Mouse (Mus musculus): ENCODE results near the gene Stox2. TPM values are rescaled to one million over a fixed set of nuclear protein-coding genes. Genes with fewer than 3 reads are reported as not detected.

Gene Stox2
- 11.7 and 11.9 TPM in 2 replicates for polyA plus RNA-seq (2014; fragmentation: Nextera tagmentation; extraction: Ambion mirVana)

- no peak for TF ChIP-seq CTCF (IDR thresholded peaks at IDR 0.05; ENCODE audit: low read depth)
- DNase-seq (no peak), ATAC-seq (ENCODE audit: insufficient read depth) (no peak)
- Histone ChIP-seq H3K9ac (no peak within 1 kb of the TSS), H3K4me2 (0 out of 2 replicates have a peak within 1 kb of the TSS, but pooled peaks have one; percentile 20), H3K27me3 (ENCODE audit: insufficient read depth, low read length) (no peaks in the 10 kb centered on the region), H3K36me3 (ENCODE audit: insufficient read depth) (no peaks in the 10 kb centered on the region), H3K27ac (ENCODE audit: low read depth) (no peak within 1 kb of the TSS), H3K9me3 (ENCODE audit: low read depth, low read length) (peaks cover 4% of the 10 kb centered on the region), H3K4me1 (ENCODE audit: insufficient read depth) (no peaks in the 10 kb centered on the region), H3K4me3 (ENCODE audit: low read depth, low read length) (no peak within 1 kb of the TSS)
- WGBS: 60% methylated on average over 19 of the region's 19 CpGs
Observed at GRCm38 (mm10) chr8:47446312-47447046, at the start of gene Stox2. Gene Stox2 (minus strand): TSS chr8:47446362.

GRCm38 (mm10) chr8:47495428-47495827 lies 49.3 kb upstream of the Stox2 start:
- Histone ChIP-seq H3K9me3 (ENCODE audit: low read depth, low read length) (no peaks in the 10 kb centered on the region), H3K4me1 (ENCODE audit: insufficient read depth) (no peaks in the 10 kb centered on the region), H3K36me3 (ENCODE audit: insufficient read depth) (peaks cover 76% of the 10 kb centered on the region), H3K4me3 (ENCODE audit: low read depth, low read length) (no peak overlapping the region), H3K4me2 (no peak overlapping the region), H3K9ac (no peak overlapping the region), H3K27me3 (ENCODE audit: insufficient read depth, low read length) (no peaks in the 10 kb centered on the region), H3K27ac (ENCODE audit: low read depth) (no peak overlapping the region)
- DNase-seq (no peak), ATAC-seq (ENCODE audit: insufficient read depth) (no peak)
- 76% methylated on average over 6 of the region's 6 CpGs for WGBS
- TF ChIP-seq CTCF (IDR thresholded peaks at IDR 0.05; ENCODE audit: low read depth): no peak

- ATAC-seq (ENCODE audit: insufficient read depth) (no peak), DNase-seq (no peak)
- no peak overlapping the region for H3K4me2 ChIP-seq
- TF ChIP-seq CTCF (IDR thresholded peaks at IDR 0.05; ENCODE audit: low read depth): no peak
- no peak overlapping the region for H3K4me3 ChIP-seq (ENCODE audit: low read depth, low read length)
- no peak overlapping the region for H3K27ac ChIP-seq (ENCODE audit: low read depth)
- no peaks in the 10 kb centered on the region for H3K9me3 ChIP-seq (ENCODE audit: low read depth, low read length)
- WGBS: 64% methylated on average over 12 of the region's 12 CpGs
- H3K4me1 ChIP-seq (ENCODE audit: insufficient read depth): no peaks in the 10 kb centered on the region
- peaks cover 74% of the 10 kb centered on the region for H3K36me3 ChIP-seq (ENCODE audit: insufficient read depth)
- no peak overlapping the region for H3K9ac ChIP-seq
- H3K27me3 ChIP-seq (ENCODE audit: insufficient read depth, low read length): no peaks in the 10 kb centered on the region
Observed at GRCm38 (mm10) chr8:47494602-47495153, 48.5 kb upstream of the Stox2 start.

- H3K4me1 ChIP-seq (ENCODE audit: insufficient read depth): no peaks in the 10 kb centered on the region
- no peak overlapping the region for H3K4me2 ChIP-seq
- H3K27ac ChIP-seq (ENCODE audit: low read depth): no peak overlapping the region
- DNase-seq (no peak), ATAC-seq (ENCODE audit: insufficient read depth) (no peak)
- H3K27me3 ChIP-seq (ENCODE audit: insufficient read depth, low read length): no peaks in the 10 kb centered on the region
- no peak for TF ChIP-seq CTCF (IDR thresholded peaks at IDR 0.05; ENCODE audit: low read depth)
- H3K4me3 ChIP-seq (ENCODE audit: low read depth, low read length): no peak overlapping the region
- H3K9ac ChIP-seq: no peak overlapping the region
- H3K9me3 ChIP-seq (ENCODE audit: low read depth, low read length): no peaks in the 10 kb centered on the region
- peaks cover 71% of the 10 kb centered on the region for H3K36me3 ChIP-seq (ENCODE audit: insufficient read depth)
- 74% methylated on average over 12 of the region's 12 CpGs for WGBS
Observed at GRCm38 (mm10) chr8:47493106-47493505, 46.9 kb upstream of the Stox2 start.

- no peak overlapping the region for H3K4me3 ChIP-seq (ENCODE audit: low read depth, low read length)
- ATAC-seq (ENCODE audit: insufficient read depth) (no peak), DNase-seq (no peak)
- H3K9me3 ChIP-seq (ENCODE audit: low read depth, low read length): no peaks in the 10 kb centered on the region
- H3K9ac ChIP-seq: no peak overlapping the region
- TF ChIP-seq CTCF (IDR thresholded peaks at IDR 0.05; ENCODE audit: low read depth): peak; percentile 2; the same call in 1 of the 2 replicates
- H3K27me3 ChIP-seq (ENCODE audit: insufficient read depth, low read length): no peaks in the 10 kb centered on the region
- no peaks in the 10 kb centered on the region for H3K4me1 ChIP-seq (ENCODE audit: insufficient read depth)
- H3K36me3 ChIP-seq (ENCODE audit: insufficient read depth): peaks cover 19% of the 10 kb centered on the region
- H3K4me2 ChIP-seq: no peak overlapping the region
- no peak overlapping the region for H3K27ac ChIP-seq (ENCODE audit: low read depth)
- 88% methylated on average over 3 of the region's 3 CpGs for WGBS
Observed at GRCm38 (mm10) chr8:47487231-47487630, 41.1 kb upstream of the Stox2 start.

- Histone ChIP-seq H3K4me2 (no peak overlapping the region), H3K27ac (ENCODE audit: low read depth) (peak overlapping the region; percentile 42; the same call in 1 of the 2 replicates), H3K9ac (no peak overlapping the region), H3K9me3 (ENCODE audit: low read depth, low read length) (no peaks in the 10 kb centered on the region), H3K4me1 (ENCODE audit: insufficient read depth) (0 out of 2 replicates have a peak, but pooled peaks cover 5% of the 10 kb centered on the region), H3K36me3 (ENCODE audit: insufficient read depth) (no peaks in the 10 kb centered on the region), H3K27me3 (ENCODE audit: insufficient read depth, low read length) (no peaks in the 10 kb centered on the region), H3K4me3 (ENCODE audit: low read depth, low read length) (no peak overlapping the region)
- 62% methylated on average over 12 of the region's 12 CpGs for WGBS
- ATAC-seq (ENCODE audit: insufficient read depth) (peak; percentile 44; the same call in 1 of the 2 replicates), DNase-seq (peak; percentile 58)
- no peak for TF ChIP-seq CTCF (IDR thresholded peaks at IDR 0.05; ENCODE audit: low read depth)
Observed at GRCm38 (mm10) chr8:47482354-47483071, 36.4 kb upstream of the Stox2 start.

- no peak overlapping the region for H3K4me2 ChIP-seq
- ATAC-seq (ENCODE audit: insufficient read depth): no peak
- H3K4me1 ChIP-seq (ENCODE audit: insufficient read depth): 0 out of 2 replicates have a peak, but pooled peaks cover 5% of the 10 kb centered on the region
- H3K27me3 ChIP-seq (ENCODE audit: insufficient read depth, low read length): no peaks in the 10 kb centered on the region
- no peak overlapping the region for H3K4me3 ChIP-seq (ENCODE audit: low read depth, low read length)
- no peak overlapping the region for H3K27ac ChIP-seq (ENCODE audit: low read depth)
- no peak for TF ChIP-seq CTCF (IDR thresholded peaks at IDR 0.05; ENCODE audit: low read depth)
- no peaks in the 10 kb centered on the region for H3K36me3 ChIP-seq (ENCODE audit: insufficient read depth)
- 92% methylated on average over 7 of the region's 7 CpGs for WGBS
- DNase-seq: no peak
- H3K9ac ChIP-seq: no peak overlapping the region
- H3K9me3 ChIP-seq (ENCODE audit: low read depth, low read length): no peaks in the 10 kb centered on the region
Observed at GRCm38 (mm10) chr8:47480039-47480438, 33.9 kb upstream of the Stox2 start.
